Mouse (Mus musculus) adrenal gland, adult 8-10 months (tissue): ENCODE results near the gene Cts3. TPM values are rescaled to one million over a fixed set of nuclear protein-coding genes. Genes with fewer than 3 reads are reported as not detected.
"Not testable (repeated sequence)": the region's sequence is repeated elsewhere in the genome, so short reads cannot be mapped to it uniquely, and the experiment has no call there.

Experiments
- DNase-seq: peaks from one replicate; pipeline ENCODE4 v3.0.0; 2022
- total RNA-seq, 4 experiments: library from RNA; stranded (reverse); gene quantifications; 2 replicates each; pipeline ENCODE4 v1.2.4; 2022

Cts3 gene
- total RNA-seq, result not detected

DNA sequence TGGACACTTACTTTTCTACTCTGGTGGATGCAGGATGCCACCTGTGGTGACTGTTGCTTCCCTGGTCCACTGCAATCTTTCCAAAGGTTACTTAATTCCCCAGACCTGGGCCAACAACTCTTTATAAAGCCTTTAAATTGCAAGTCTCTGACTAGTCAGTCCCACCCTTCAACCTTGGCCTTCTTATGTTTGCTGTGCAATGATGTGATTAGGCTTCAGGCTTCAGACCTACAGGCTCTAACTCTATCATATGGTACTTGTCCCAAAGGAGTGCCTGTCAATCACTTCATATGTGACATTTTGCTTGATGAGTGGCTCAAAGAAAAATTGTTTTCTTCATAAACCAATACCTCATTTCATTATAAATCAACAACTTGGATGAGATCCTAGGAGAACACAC lies at the start of gene Cts3:
Gene Cts3 (minus strand): TSS at position 101 of the 400 bp plus-strand sequence.
- DNase-seq, result no peak

DNA sequence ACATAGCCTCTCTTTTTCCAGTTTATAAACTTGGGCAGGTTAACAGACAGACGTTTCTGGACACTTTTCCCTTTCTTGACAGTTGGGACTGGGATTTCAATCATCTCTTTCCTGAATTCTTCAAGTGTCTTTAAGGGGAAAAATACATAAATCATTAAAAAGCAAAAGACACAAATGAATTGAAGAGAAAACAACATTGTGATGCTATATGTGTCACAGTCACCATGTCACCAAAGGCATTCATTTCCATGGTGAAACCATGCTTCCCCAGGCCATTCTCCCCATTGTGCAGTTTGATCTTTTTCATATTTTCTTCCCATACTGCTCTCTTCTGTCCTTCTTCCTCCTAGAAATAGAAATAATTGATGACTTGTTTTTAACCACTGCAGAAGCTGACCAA lies 1.9 kb downstream of the Cts3 start, which contains the start of gene Gm49352:
Gene Gm49352 (minus strand): TSS at position 101 of the 400 bp plus-strand sequence.
- not testable (repeated sequence) for DNase-seq

DNA sequence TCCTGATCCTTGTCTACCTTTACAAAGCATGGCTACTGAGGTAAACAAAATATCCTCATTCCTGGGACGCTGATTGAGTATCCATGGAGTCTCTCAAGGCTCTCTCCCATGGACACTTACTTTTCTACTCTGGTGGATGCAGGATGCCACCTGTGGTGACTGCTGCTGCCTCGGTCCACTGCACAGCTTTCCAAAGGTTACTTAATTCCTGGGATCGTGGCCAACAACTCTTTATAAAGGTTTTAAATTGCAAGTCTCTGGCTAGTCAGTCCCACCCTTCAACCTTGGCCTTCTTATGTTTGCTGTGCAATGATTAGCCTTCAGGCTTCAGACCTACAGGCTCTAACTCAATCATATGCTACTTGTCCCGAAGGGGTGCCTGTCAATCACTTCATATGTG lies 28.3 kb downstream of the Cts3 start, which contains the start of gene Ctsm:
Gene Ctsm (minus strand): TSS at position 209 of the 400 bp plus-strand sequence.
- DNase-seq, result no peak

Other genes with a start within 250 kb of the Cts3 start
- gene Cts7, start 211.9 kb downstream of the Cts3 start, total RNA-seq, result not detected
- not detected for gene Ctsm, start 28.3 kb downstream of the Cts3 start, total RNA-seq
- not detected for gene Gm49352, start 2.0 kb downstream of the Cts3 start, total RNA-seq